Mouse (Mus musculus): ENCODE data around the gene Mxd3. TPM values are rescaled to one million over a fixed set of nuclear protein-coding genes. Genes with fewer than 3 reads are reported as not detected.

Mxd3 gene
- polyA plus RNA-seq (2015; fragmentation: Nextera tagmentation; extraction: Ambion mirVana), result 26.8 and 31.0 TPM in 2 replicates

DNA sequence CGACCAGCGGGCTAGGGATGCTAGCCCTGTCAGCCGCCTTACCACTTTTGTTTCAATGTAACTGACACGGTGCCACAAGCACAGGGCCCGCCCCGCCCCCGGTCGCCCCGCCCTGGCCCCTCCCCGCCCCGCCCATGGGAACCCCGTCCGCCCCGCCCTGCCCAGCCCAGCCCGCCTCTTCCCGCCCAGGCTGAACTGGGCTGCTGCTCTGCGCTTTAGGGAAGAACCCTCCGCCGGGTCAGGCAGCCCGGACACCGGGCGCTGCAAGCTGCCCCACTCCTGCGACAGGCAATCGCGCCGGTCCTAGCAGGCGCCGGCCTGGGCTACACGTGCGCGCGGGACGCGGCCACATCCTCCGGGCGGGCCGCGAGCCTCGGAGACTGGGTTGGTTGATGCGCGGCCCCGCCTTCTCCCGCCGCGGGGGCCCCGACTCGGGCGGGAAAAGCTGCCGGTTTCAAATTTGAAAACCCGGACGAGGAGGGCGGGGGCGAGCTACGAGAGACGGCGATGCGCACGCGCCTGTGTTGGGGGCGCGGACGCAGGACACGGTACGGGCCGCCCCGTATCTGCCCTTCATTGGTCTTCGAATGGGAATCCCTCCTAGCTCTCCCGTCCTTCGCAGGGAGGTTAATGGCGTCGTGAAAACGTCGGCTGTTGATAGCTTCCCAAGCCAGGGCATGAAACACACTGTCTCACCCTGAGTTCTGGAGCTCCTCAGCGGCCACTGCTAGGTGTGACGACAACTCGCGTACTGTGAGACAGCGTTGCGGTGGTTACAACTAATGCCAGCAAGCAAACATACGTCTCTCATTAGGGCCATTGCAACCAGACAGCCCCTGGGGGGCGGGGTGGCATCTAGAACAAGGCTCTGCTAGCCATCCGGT is at the start of gene Mxd3:
Mxd3 (minus strand) TSS at position 141 of the 884 bp plus-strand sequence.
- Histone ChIP-seq H3K27ac (peak within 1 kb of the TSS; percentile 97), H3K9ac (peak within 1 kb of the TSS; percentile 76), H3K36me3 (peaks cover 20% of the 10 kb centered on the region), H3K9me3 (replicated peaks) (no peaks in the 10 kb centered on the region), H3K4me2 (peak within 1 kb of the TSS; percentile 94), H3K4me3 (replicated peaks) (peak within 1 kb of the TSS; percentile 78), H3K27me3 (no peaks in the 10 kb centered on the region), H3K4me1 (peaks cover 48% of the 10 kb centered on the region)
- ATAC-seq (replicated peaks; ENCODE audit: low FRiP score), result peak; percentile 89
- under 1% methylated on average over 80 of the region's 82 CpGs for WGBS

DNA sequence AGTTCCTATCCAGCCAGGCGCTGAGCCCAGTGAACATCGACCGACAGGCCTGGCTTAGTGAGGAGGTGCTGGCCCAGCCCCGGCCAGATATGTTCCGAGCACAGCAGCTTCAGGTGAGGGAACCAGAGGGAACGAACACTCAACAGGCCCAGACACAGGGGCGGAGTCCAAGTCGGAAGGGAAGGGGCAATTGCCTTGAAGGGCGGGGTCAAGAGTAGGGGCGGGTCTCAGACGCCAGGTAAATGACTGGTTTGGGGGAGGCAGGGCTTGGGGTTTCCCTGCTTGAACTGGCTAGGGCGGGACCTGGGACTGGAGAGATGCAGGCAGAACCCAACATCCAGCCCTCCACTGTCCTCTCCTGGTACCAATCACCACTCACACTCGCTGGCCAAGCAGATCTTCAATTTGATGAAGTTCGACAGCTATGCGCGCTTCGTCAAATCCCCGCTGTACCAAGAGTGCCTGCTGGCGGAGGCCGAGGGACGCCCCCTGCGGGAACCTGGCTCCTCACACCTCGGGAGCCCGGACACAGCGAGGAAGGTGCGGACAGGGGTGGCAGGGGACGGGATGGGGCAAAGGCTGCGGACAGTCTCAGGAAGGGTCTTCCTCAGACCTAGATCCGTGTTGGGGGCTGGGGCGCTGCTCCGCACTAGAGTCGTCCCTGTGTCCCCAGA is 49.4 kb upstream of the Mxd3 start:
- Histone ChIP-seq H3K27ac (no peak overlapping the region), H3K36me3 (no peaks in the 10 kb centered on the region), H3K9me3 (replicated peaks) (no peaks in the 10 kb centered on the region), H3K4me2 (peak overlapping the region; percentile 55), H3K9ac (no peak overlapping the region), H3K27me3 (peaks cover 66% of the 10 kb centered on the region), H3K4me1 (peaks cover 15% of the 10 kb centered on the region), H3K4me3 (replicated peaks) (peak overlapping the region; percentile 26)
- 4% methylated on average over 32 of the region's 32 CpGs for WGBS
- ATAC-seq (replicated peaks; ENCODE audit: low FRiP score), result 0 out of 2 replicates have a peak, but pooled peaks have one; percentile 56

DNA sequence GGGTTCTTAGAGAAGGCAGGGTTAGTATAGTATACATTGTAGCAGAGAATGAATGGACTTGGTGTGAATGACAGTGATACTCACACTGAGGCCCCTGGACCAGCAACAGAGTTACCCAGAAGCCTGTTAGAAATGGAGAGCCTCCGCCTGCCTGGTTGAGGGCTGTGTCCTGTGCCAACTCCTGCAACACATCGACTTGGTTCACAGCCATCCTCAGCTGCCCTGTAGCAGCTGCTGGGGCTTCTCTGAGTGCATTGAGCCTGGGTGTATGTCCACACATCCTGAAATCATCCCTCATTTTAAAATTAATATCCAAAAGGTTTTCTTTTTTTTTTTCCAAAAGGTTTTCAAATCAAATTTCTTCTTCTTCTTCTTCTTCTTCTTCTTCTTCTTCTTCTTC is 46.3 kb upstream of the Mxd3 start:
- no peak overlapping the region for H3K27ac ChIP-seq
- 73% methylated on average over 2 of the region's 2 CpGs for WGBS
- ATAC-seq (replicated peaks; ENCODE audit: low FRiP score), result no peak
- no peaks in the 10 kb centered on the region for H3K9me3 ChIP-seq (replicated peaks)
- H3K4me3 ChIP-seq (replicated peaks), result no peak overlapping the region
- no peak overlapping the region for H3K9ac ChIP-seq
- peaks cover 15% of the 10 kb centered on the region for H3K4me1 ChIP-seq
- H3K27me3 ChIP-seq, result peaks cover 63% of the 10 kb centered on the region
- no peak overlapping the region for H3K4me2 ChIP-seq
- H3K36me3 ChIP-seq, result no peaks in the 10 kb centered on the region

DNA sequence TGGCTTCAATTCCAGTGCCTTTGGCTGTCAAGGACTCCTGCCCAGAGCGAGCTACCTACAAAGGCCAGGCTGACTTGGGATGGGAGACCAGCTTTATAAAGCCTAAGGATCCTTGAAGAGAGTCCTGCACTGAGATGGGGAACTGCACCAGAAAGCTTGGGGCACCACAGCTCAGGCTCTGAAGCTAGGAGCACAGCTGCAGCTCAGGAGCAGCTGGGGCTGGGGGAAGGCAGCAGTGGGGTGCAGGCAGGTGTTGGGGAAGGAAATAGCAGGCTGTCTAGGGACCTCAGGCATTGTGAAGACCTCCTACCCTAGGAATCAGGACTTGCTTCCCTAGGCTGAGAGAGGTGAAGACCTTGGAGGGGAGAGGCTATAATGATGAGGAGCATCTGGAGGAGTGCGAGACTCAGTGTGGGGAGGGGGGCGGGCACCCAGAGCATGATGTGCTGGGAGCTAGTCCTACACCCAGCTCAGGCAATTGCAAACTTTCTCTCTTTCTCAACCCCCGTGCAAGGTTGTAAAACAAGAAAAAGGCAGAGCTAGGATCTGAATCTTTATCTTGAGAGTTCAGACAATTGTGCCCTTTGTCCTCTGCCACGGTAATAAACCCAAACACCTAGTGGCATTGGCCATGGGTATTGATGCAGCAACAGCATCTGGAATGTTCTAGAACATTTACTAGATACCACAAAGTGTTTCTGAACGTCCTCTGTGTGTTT is 44.7 kb upstream of the Mxd3 start:
- H3K9me3 ChIP-seq (replicated peaks), result no peaks in the 10 kb centered on the region
- H3K27ac ChIP-seq, result no peak overlapping the region
- ATAC-seq (replicated peaks; ENCODE audit: low FRiP score), result no peak
- peaks cover 48% of the 10 kb centered on the region for H3K27me3 ChIP-seq
- H3K4me2 ChIP-seq, result no peak overlapping the region
- no peaks in the 10 kb centered on the region for H3K36me3 ChIP-seq
- H3K9ac ChIP-seq, result no peak overlapping the region
- no peak overlapping the region for H3K4me3 ChIP-seq (replicated peaks)
- WGBS, result 57% methylated on average over 6 of the region's 6 CpGs
- H3K4me1 ChIP-seq, result peaks cover 17% of the 10 kb centered on the region

DNA sequence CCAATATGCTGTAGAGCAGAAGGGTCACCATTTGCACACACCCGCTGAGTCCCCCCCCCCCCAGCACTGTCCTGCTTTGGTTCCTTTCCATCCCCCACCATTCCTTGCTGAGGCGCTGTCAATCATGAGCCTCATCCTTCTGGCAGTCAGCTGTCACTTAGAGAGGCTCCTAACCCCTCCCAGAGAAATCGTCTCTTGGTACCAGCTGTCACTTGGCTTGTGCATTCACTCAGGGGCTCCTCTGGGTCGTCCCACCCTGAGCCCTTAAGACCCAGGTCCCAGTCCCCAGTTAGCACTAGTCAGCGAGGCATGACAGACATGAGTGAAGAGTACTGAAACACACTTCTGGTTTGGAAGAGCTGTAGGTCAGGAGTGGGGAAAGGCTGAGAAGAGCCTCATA is 42.1 kb upstream of the Mxd3 start:
- H3K4me3 ChIP-seq (replicated peaks), result no peak overlapping the region
- no peaks in the 10 kb centered on the region for H3K9me3 ChIP-seq (replicated peaks)
- H3K4me2 ChIP-seq, result no peak overlapping the region
- peaks cover 12% of the 10 kb centered on the region; the same call in 1 of the 2 replicates for H3K4me1 ChIP-seq
- ATAC-seq (replicated peaks; ENCODE audit: low FRiP score), result no peak
- H3K27ac ChIP-seq, result no peak overlapping the region
- H3K9ac ChIP-seq, result no peak overlapping the region
- no peaks in the 10 kb centered on the region for H3K36me3 ChIP-seq
- 63% methylated on average over 5 of the region's 5 CpGs for WGBS
- peaks cover 31% of the 10 kb centered on the region for H3K27me3 ChIP-seq

DNA sequence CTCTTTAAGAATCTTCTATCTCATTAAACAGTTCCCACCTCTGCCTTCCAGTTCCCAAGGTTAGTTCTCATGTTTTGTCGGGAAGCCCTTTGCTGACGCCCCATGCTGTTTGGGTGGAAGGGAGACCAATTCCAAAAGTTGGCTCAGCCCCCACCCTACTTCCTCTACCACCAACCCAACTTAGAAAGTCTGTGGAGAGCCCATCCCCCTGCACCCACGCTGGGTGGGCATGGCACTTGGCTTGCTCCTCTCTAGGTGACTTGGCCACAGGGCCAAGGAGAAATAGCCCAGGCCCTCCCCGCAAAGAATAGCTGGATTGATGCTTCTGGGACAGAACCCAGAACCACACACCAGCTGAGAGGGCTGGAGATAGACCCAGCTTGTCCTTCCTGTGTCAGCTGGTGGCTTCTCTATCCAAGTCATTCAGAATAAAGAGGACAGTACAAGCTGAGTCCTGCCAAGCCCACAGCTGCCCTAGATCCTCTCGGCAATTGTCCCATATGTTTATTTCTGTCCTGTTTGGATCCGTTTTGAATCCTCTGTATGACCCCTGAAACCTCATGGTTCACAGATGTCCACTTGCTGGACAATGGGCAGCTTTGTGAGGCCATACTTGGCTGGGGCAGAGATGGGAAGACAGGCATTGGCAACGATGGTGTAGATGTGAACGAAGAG is 41.5 kb upstream of the Mxd3 start:
- no peaks in the 10 kb centered on the region for H3K9me3 ChIP-seq (replicated peaks)
- no peak overlapping the region for H3K4me2 ChIP-seq
- H3K4me3 ChIP-seq (replicated peaks), result no peak overlapping the region
- no peak overlapping the region for H3K9ac ChIP-seq
- no peak for ATAC-seq (replicated peaks; ENCODE audit: low FRiP score)
- peaks cover 31% of the 10 kb centered on the region for H3K27me3 ChIP-seq
- WGBS, result 69% methylated on average over 8 of the region's 8 CpGs
- no peak overlapping the region for H3K27ac ChIP-seq
- no peaks in the 10 kb centered on the region for H3K36me3 ChIP-seq
- peaks cover 12% of the 10 kb centered on the region; the same call in 1 of the 2 replicates for H3K4me1 ChIP-seq

DNA sequence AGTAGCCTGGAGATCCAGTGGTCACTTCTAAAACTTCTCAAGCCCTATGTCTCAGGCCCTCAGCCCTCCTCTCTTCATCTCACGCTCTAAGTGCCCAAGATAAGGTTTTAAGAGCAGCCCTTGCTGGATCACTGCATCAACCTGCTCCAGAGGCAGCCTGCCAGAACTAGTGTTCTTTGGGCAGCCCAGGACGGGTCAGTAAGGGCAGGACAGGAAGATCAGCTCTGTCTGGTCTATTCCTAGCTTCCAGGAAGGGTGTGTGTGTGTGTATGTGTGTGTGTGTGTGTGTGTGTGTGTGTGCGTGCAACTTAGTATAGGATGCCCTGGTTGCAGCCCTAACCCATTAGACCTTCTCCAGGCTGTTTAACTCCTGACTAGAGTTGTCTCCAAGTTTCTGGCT is 40.6 kb upstream of the Mxd3 start:
- H3K27ac ChIP-seq, result no peak overlapping the region
- peaks cover 26% of the 10 kb centered on the region for H3K27me3 ChIP-seq
- no peak for ATAC-seq (replicated peaks; ENCODE audit: low FRiP score)
- no peaks in the 10 kb centered on the region for H3K36me3 ChIP-seq
- H3K4me3 ChIP-seq (replicated peaks), result no peak overlapping the region
- peaks cover 8% of the 10 kb centered on the region; the same call in 1 of the 2 replicates for H3K4me1 ChIP-seq
- peak overlapping the region; percentile 41; the same call in 1 of the 2 replicates for H3K4me2 ChIP-seq
- 45% methylated on average over 3 of the region's 3 CpGs for WGBS
- no peak overlapping the region for H3K9ac ChIP-seq
- H3K9me3 ChIP-seq (replicated peaks), result no peaks in the 10 kb centered on the region

DNA sequence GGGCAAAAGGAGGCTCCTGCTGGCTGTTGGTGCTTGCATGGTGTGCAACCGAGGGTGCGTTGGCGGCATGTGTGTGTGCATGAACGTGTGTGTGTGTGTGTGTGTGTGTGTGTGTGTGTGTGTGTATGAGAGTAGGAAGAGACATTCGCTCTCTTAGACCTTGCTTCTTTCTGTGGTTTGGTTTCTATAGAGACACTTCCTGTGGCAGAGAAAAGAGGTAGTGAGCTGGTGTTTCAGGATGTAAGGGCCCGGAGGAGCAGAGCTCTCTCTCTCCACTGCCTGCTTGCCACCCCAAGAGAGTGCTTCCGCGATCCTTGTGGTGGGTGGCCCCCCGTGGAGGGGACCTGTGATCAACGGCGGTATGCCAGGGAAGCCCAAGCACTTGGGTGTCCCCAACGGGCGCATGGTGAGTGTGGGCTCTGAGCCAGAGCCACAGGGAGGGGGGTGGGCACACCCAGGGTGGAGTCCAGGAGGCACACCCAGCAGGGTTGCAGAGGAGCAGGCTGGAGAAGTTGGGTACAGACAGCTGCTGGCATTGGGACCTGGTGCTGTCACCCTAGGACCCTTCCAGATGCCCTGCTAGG is 40.0 kb upstream of the Mxd3 start, which contains the start of gene Rgs14:
Rgs14 (plus strand) TSS at position 202 of the 584 bp plus-strand sequence.
- Histone ChIP-seq H3K36me3 (no peaks in the 10 kb centered on the region), H3K27me3 (peaks cover 26% of the 10 kb centered on the region), H3K4me3 (replicated peaks) (peak within 1 kb of the TSS; percentile 19), H3K27ac (no peak within 1 kb of the TSS), H3K9me3 (replicated peaks) (no peaks in the 10 kb centered on the region), H3K4me2 (peak within 1 kb of the TSS; percentile 41), H3K4me1 (peaks cover 8% of the 10 kb centered on the region; the same call in 1 of the 2 replicates), H3K9ac (no peak within 1 kb of the TSS)
- 0 out of 2 replicates have a peak, but pooled peaks have one; percentile 29 for ATAC-seq (replicated peaks; ENCODE audit: low FRiP score)
- 60% methylated on average over 13 of the region's 13 CpGs for WGBS

DNA sequence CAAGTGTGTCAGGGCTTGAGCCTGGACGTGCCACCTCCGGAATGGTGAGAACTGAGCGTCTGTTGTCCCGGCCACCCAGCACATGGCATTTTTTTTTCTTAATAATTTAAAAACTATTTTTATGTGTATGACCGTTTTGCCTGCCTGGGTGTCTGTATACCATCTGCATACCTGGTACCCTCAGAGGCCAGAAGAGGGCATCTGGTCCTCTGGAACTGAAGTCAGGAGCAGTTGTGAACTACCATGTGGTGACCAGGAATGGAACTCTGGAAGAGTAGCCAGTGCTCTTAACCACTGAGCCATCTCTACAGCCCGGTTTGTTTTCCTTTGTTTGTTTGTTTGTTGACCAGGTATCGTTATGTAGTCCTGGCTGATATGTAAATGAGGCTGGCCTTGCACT is 38.8 kb upstream of the Mxd3 start:
- no peak for ATAC-seq (replicated peaks; ENCODE audit: low FRiP score)
- whole genome bisulfite sequencing, result 86% methylated on average over 7 of the region's 7 CpGs
- no peaks in the 10 kb centered on the region for H3K36me3 ChIP-seq
- no peak overlapping the region for H3K27ac ChIP-seq
- H3K27me3 ChIP-seq, result peaks cover 18% of the 10 kb centered on the region
- H3K4me2 ChIP-seq, result no peak overlapping the region
- no peak overlapping the region for H3K9ac ChIP-seq
- H3K9me3 ChIP-seq (replicated peaks), result no peaks in the 10 kb centered on the region
- no peak overlapping the region for H3K4me3 ChIP-seq (replicated peaks)
- peaks cover 8% of the 10 kb centered on the region; the same call in 1 of the 2 replicates for H3K4me1 ChIP-seq

DNA sequence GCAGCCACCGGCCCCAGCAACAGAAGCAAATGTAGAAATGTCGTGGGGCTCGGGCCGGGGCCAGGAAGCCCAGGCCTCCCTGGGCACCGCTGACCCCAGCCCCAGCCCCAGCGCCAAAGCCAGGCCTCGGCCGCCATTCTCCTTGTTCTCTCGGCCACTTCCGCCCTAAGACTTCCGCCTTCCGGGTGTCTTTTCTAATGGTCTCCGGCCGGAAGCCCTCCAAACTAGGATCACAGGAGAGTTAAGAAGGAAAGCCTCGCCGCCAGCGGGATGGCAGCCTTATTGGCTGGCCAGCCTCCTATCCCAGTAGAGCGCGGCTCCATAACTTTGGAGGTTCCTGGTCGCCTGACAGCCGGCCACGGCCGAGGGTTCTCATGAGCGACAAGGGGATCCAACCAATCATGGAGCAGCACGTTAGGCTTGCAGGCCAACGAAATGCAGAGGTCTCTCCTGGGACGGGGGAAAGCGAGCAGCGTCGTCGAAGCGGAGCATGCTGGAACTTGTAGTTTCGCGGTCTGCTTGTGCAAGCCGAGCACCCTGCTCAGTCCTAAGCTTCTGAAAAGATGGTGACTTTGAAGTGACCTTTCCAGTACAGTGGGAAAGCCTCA is 32.9 kb upstream of the Mxd3 start, which contains the start of gene Lman2:
Lman2 (minus strand) TSS at position 331 of the 608 bp plus-strand sequence.
- Histone ChIP-seq H3K4me3 (replicated peaks) (peak within 1 kb of the TSS; percentile 83), H3K9me3 (replicated peaks) (no peaks in the 10 kb centered on the region), H3K9ac (peak within 1 kb of the TSS; percentile 91), H3K4me2 (peak within 1 kb of the TSS; percentile 72), H3K36me3 (peaks cover 35% of the 10 kb centered on the region), H3K27ac (peak within 1 kb of the TSS; percentile 97), H3K27me3 (no peaks in the 10 kb centered on the region), H3K4me1 (peaks cover 19% of the 10 kb centered on the region)
- under 1% methylated on average over 35 of the region's 35 CpGs for WGBS
- peak; percentile 98 for ATAC-seq (replicated peaks; ENCODE audit: low FRiP score)

All from kidney, embryonic 15.5 days (tissue).